Mouse (Mus musculus): ENCODE data around the gene Lamc3. TPM values are rescaled to one million over a fixed set of nuclear protein-coding genes. Genes with fewer than 3 reads are reported as not detected.
"Not testable (repeated sequence)": the region's sequence is repeated elsewhere in the genome, so short reads cannot be mapped to it uniquely, and the experiment has no call there.

The Lamc3 gene
- total RNA-seq, 2 experiments from 2014 or later: 0.64 to 0.68 TPM

DNA sequence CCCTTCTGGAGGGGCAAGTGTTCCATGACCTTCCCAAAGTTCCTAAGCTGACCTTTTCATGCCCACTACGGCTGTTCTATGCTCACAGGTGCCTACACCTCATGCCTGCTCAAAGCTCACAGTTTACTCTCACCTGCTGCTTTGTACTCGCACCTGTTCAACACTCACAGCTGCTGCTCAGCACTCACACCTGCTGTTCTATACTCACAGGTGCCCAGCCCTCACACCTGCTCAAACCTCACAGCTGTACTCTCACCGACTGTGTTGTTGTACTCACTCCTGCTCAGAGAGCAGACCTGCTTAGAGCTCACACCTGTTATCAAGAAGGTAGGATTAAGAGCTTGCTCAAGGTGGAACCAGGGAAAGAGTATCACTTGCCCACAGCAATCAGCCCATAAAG lies 16.4 kb upstream of the Lamc3 start:
- intact Hi-C loops (cut with DNase I): no loop called here
- no peak for DNase-seq (ENCODE audit: low spot score)

DNA sequence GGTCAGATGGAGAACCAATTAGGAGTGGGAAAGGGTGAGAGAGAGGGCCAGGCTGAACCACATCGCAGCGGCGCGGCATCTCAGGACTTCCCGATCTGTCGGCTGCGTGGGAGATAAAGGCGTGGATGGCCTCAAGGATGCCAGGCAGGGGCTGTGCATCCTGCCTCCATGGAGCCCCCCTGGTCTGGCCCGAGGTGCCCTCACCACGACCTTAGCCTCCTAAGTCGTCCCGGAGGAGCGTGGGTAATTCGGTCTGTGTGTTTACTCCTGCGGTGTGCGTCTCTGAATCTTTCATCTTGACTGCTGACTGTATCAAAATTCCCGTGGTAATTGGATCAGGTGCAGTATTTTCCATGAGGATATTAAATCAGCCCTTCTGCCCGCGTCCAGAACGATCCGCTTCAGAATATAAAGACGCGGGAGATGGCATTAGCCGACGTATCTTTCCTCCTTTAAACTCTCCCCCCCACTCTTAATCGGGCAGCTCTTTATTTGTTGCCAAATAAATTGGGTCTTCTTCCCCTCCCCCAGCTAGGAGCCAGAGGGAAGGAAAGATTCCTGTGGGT lies 12.7 kb upstream of the Lamc3 start:
- intact Hi-C loops (cut with DNase I): no loop called here
- no peak for DNase-seq (ENCODE audit: low spot score)

GRCm38 (mm10) chr2:31876446-31876845 lies 10.6 kb upstream of the Lamc3 start:
- no peak for DNase-seq (ENCODE audit: low spot score)
- intact Hi-C loops (cut with DNase I): no loop called here

DNA sequence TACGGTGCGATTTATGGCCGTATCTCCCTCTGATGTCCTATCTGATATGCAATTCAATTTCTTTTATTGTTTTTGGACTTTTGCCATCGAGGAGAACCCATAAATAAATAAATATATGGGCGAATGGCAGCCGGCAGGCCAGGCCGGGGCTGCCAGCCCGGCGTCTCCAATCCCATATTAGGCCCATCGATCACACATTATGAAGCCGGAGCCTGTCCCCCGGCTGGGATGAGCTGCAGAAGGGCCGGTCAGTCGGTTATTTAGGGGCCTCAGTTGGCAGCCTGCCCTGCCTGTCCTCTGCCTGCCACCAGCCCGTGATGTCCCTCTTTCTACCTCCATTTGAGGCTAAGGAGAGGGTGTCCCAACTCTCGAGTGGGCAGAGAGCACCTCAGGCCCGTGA lies 8.5 kb upstream of the Lamc3 start:
- intact Hi-C loops (cut with DNase I): no loop called here
- DNase-seq (ENCODE audit: low spot score): no peak

DNA sequence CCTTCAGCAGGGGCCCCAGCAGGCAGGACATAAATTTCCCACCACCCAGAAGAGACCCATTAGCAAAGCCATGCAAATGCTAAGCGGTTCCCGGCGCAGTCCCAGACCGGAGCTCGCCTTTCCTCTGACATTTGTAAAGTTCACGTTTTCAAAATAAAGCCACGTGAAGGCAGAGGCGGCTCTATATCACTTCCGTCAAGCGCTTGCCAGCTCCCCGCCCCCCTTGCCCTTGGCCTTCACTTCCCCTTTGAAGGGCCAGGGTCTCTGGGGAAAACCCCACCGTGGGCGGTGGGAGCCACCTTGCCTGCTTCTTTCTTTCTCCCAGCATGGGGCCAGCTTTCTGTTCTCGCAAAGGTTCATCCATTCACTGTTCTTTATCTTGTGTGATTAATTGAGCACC lies 6.2 kb upstream of the Lamc3 start:
- intact Hi-C loops (cut with DNase I): no loop called here
- DNase-seq (ENCODE audit: low spot score): no peak

- intact Hi-C loops (cut with DNase I): no loop called here
- no peak for DNase-seq (ENCODE audit: low spot score)
These were observed 4.0 kb upstream of the Lamc3 start for GRCm38 (mm10) chr2:31883061-31883460.

DNA sequence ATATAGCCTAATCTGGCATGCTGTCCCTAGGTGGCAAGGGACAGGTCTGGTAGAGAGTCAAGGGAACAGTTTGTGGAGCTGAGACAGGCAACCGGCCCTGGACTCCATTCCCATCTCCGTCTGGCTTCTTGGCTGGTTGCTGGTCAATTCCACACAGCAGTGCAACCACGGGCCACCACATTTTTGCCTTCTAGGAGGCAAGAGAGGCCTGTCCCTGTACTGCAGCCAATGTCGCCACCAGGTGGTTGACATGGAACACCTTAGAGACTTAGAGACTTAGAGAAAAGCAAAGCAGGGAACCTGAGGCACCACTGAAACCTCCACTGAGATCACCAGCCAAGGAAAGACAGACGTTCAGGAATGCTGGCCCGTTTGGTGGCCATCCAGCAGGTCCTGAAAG lies 2.3 kb upstream of the Lamc3 start:
- DNase-seq (ENCODE audit: low spot score): no peak
- intact Hi-C loops (cut with DNase I): no loop called here

DNA sequence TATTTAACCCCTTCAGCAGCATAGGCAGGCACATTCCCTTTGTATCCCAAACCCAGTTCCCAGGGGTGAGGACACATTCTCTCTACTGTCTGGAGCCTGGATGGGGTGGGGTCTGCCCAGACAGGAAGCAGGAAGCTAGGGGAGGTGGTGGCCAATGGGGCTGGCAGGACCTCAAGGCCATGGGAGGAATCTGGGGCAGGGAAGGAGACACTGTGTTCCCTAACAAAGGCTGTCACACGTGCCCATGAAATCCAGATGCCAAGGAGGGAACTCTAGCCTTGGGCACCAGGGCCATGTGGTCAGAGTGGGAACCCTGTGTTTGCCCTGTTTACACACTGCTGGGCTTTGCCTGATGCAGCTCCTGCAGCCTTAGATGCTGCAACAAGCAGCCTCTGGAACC lies 1.8 kb downstream of the Lamc3 start:
- intact Hi-C loops (cut with DNase I): no loop called here
- no peak for DNase-seq (ENCODE audit: low spot score)

GRCm38 (mm10) chr2:31891219-31891618 lies 4.1 kb downstream of the Lamc3 start:
- no peak for DNase-seq (ENCODE audit: low spot score)
- intact Hi-C loops (cut with DNase I): no loop called here

- no peak for DNase-seq (ENCODE audit: low spot score)
- intact Hi-C loops (cut with DNase I): no loop called here
These were observed 6.1 kb downstream of the Lamc3 start for GRCm38 (mm10) chr2:31893110-31893669.

GRCm38 (mm10) chr2:31894221-31894870 lies 7.3 kb downstream of the Lamc3 start:
- intact Hi-C loops (cut with DNase I): no loop called here
- DNase-seq (ENCODE audit: low spot score): no peak

GRCm38 (mm10) chr2:31900932-31901331 lies 13.8 kb downstream of the Lamc3 start:
- DNase-seq (ENCODE audit: low spot score): no peak
- intact Hi-C loops (cut with DNase I): no loop called here

GRCm38 (mm10) chr2:31901659-31902362 lies 14.7 kb downstream of the Lamc3 start:
- no peak for DNase-seq (ENCODE audit: low spot score)
- intact Hi-C loops (cut with DNase I): no loop called here

- intact Hi-C loops (cut with DNase I): no loop called here
These were observed 17.0 kb downstream of the Lamc3 start for GRCm38 (mm10) chr2:31904089-31904488.

GRCm38 (mm10) chr2:31904622-31905021 lies 17.5 kb downstream of the Lamc3 start:
- no peak for DNase-seq (ENCODE audit: low spot score)
- intact Hi-C loops (cut with DNase I): no loop called here

More at GRCm38 (mm10) chr2:31904089-31904488, 17.0 kb downstream of the Lamc3 start:
- no peak for DNase-seq (ENCODE audit: low spot score)

DNA sequence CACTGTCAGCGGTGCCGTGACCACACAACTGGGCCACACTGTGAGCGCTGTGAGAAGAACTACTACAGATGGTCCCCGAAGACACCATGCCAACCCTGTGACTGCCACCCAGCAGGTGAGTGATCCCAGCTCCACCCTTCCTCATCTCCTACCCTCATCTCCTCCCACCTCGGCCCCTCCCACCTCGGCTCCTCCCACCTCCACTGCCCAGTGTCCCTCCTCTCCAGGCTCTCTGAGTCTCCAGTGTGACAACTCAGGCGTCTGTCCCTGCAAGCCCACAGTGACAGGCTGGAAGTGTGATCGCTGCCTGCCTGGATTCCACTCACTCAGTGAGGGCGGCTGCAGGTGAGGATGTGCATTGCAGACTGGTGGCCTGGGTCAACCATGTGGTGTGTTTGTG lies 18.6 kb downstream of the Lamc3 start:
- intact Hi-C loops (cut with DNase I): no loop called here
- no peak for DNase-seq (ENCODE audit: low spot score)

- intact Hi-C loops (cut with DNase I): no loop called here
These were observed 19.3 kb downstream of the Lamc3 start for GRCm38 (mm10) chr2:31906407-31906806.

DNA sequence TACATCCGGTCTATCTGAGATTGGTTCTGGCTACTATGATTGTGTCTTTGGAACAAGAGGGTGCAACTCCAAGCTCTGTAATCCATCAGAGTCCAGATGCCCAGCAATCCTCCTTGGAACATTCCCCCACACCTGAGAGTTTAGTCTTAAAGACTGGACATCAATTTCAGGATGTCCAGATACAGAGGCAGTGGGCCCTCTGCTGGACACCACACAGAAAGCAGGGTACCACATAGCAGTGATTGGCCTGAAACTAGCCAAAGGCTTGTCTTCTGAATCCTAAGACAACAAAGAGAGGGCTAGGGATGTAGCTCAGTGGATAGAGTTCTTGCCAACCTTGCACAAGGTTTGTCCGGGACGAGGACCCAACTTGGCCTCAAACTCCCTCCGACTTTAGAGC lies 25.5 kb downstream of the Lamc3 start:
- intact Hi-C loops (cut with DNase I): loop anchor here (5.0 kb wide), 2 partner anchors 100 to 125 kb away; partner anchors contain the start of gene Qrfp
- no peak for DNase-seq (ENCODE audit: low spot score)

More at GRCm38 (mm10) chr2:31906407-31906806, 19.3 kb downstream of the Lamc3 start:
- DNase-seq (ENCODE audit: low spot score): no peak

DNA sequence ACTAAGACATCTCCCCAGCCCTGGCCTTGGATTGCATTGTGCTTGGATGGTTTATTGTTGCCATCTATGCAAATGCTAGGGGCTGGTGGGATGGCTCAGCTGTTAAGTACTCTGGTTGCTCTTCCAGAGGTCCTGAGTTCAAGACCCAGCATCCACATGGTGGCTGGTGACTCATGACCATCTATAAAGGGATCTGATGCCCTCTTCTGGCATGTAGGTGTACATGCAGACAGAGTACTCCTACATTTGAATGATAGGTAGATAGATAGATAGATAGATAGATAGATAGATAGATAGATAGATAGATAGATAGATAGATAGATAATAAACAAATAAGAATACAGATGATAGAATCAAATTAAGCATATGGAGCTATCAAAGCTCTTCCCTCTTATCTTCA lies 27.1 kb downstream of the Lamc3 start:
- not testable (repeated sequence) for DNase-seq (ENCODE audit: low spot score)
- intact Hi-C loops (cut with DNase I): loop anchor here (1.0 to 5.0 kb wide), 4 partner anchors 102 to 431 kb away; partner anchors contain the start of gene Qrfp

DNA sequence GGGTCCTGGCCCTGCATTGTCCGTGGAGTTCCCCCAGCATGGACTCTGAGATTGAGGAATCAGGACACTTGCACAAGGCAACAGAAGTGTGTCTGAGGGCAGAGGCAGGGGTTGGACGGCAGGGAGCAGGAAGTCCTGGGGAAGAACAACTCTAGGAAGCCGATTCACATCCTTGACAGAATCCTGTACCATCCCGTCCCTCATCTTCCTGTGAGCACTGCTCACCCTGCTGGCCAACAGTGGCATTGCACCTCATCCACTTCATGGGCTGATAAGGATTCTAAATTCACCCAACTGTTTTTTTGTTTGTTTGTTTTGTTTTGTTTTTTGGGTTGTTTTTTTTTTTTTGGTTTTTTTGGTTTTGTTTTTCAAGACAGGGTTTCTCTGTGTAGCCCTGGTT lies 28.0 kb downstream of the Lamc3 start:
- intact Hi-C loops (cut with DNase I): loop anchor here (2.0 kb wide), 1 partner anchor 432 kb away; no protein-coding TSS in a partner anchor
- DNase-seq (ENCODE audit: low spot score): no peak

DNA sequence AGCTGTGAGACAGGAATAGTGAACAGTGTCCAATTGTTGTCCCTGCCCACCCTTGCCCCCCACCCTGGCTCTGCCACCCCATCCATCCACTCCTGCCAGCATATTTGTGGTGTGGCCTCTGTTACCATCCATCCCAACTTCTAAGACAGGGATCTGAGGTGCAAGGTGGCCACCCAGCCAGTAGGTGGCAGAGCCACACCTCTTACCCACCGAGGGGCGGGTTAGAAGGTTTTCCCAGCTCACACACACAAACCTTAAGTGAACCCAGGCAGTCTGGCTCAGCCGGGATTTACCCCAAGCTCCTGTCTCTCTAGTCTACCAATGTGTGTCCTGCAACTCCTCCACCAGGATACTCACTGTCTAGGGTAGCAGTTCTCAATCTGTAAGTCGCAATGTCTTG lies 30.5 kb downstream of the Lamc3 start:
- intact Hi-C loops (cut with DNase I): loop anchor here (2.0 kb wide), 1 partner anchor 213 kb away; no protein-coding TSS in a partner anchor
- DNase-seq (ENCODE audit: low spot score): no peak
